Mouse (Mus musculus) thymus, adult 2 months (tissue): ENCODE results near the gene Haao.

Source experiments
- CTCF ChIP-seq: fragments of 200-500 bp; IDR thresholded peaks from 2 replicates; pipeline ENCODE4 v1.5.1; 2012; ENCODE audit warnings: mild to moderate bottlenecking, control low read depth, low read length, moderate library complexity, borderline replicate concordance; ENCODE audit not compliant: control insufficient read depth, poor library complexity, insufficient read depth; ENCODE audit errors: extremely low read depth
- POLR2A ChIP-seq: fragments of 200-500 bp; IDR thresholded peaks from 2 replicates; pipeline ENCODE4 v1.6.1; 2012; ENCODE audit warnings: mild to moderate bottlenecking, low read length, control low read depth, moderate library complexity; ENCODE audit not compliant: control insufficient read depth, poor library complexity, insufficient read depth; ENCODE audit errors: extremely low read depth

- TF ChIP-seq POLR2A (no peak), CTCF (no peak)
These were observed 663 bp downstream of the Haao start for GRCm38 (mm10) chr17:83847100-83847499.
